Mouse (Mus musculus) liver, embryonic 14.5 days (tissue): ENCODE measurements at regions not wholly inside any gene's neighbourhood (a gene's known extent, or its start where the extent isn't known, plus 50 kb on each side); places are given as distances from the start of the nearest gene placed in this dataset. TPM values are rescaled to one million over a fixed set of nuclear protein-coding genes. Genes with fewer than 3 reads are reported as not detected.

Experiments used
- ATAC-seq: fragments of 200-750 bp; cut with Nextera tagmentation; 2 replicates; pipeline ENCODE4 v1.8.0; 2017; ENCODE audit warnings: moderate number of reproducible peaks, mild to moderate bottlenecking, moderate library complexity; ENCODE audit not compliant: insufficient read depth
- DNase-seq, 3 experiments: peaks; one replicate each; pipeline ENCODE4 v3.0.0-alpha.2; 2012 to 2013; ENCODE audit warnings: low read depth in 3 of 3, low spot score in 3 of 3
- H3K27ac ChIP-seq: fragments of 300-500 bp; sonication (generic); 2 replicates; pipeline ENCODE4 v1.5.1; 2014; ENCODE audit warnings: moderate library complexity, mild to moderate bottlenecking, control low read depth, inconsistent platforms
- H3K27me3 ChIP-seq: fragments of 300-500 bp; sonication (generic); 2 replicates; pipeline ENCODE4 v1.6.1; 2014; ENCODE audit warnings: mild to moderate bottlenecking, low read length, moderate library complexity; ENCODE audit not compliant: control insufficient read depth, insufficient read depth
- H3K36me3 ChIP-seq: fragments of 300-500 bp; sonication (generic); replicated peaks from 2 replicates; pipeline ENCODE4 v1.6.1; 2014; ENCODE audit warnings: low read depth; ENCODE audit not compliant: control insufficient read depth, insufficient read depth
- H3K4me1 ChIP-seq, 2 experiments: fragments of 200-500 bp in 1 of 2; fragments of 300-500 bp in 1 of 2; sonication (generic) in 1 of 2; replicated peaks; 2 replicates each; pipeline ENCODE4 v1.6.1; 2012 to 2014; ENCODE audit warnings: antibody characterized with exemption in 1 of 2, inconsistent platforms in 1 of 2, low read length in 1 of 2; ENCODE audit not compliant: control insufficient read depth in 2 of 2, insufficient read depth in 2 of 2
- H3K4me2 ChIP-seq: fragments of 300-500 bp; sonication (generic); 2 replicates; pipeline ENCODE4 v1.6.1; 2014; ENCODE audit warnings: low read depth, mild to moderate bottlenecking, control low read depth, moderate library complexity
- H3K4me3 ChIP-seq, 2 experiments: fragments of 200-500 bp in 1 of 2; fragments of 300-500 bp in 1 of 2; sonication (generic) in 1 of 2; 2 replicates each; pipeline ENCODE4 v1.5.1; 2012 to 2014; ENCODE audit warnings: low read depth in 2 of 2, low read length in 2 of 2, mild to moderate bottlenecking in 2 of 2, control low read depth in 1 of 2, inconsistent platforms in 1 of 2, moderate library complexity in 1 of 2; ENCODE audit not compliant: insufficient read depth in 1 of 2
- H3K9ac ChIP-seq: fragments of 300-500 bp; sonication (generic); replicated peaks from 2 replicates; pipeline ENCODE4 v1.6.1; 2014; ENCODE audit warnings: mild to moderate bottlenecking, control low read depth, moderate library complexity
- H3K9me3 ChIP-seq: fragments of 300-500 bp; sonication (generic); 2 replicates; pipeline ENCODE4 v1.6.1; 2016; ENCODE audit warnings: low read length, mixed read lengths; ENCODE audit not compliant: control insufficient read depth
- CTCF ChIP-seq: IDR thresholded peaks from 2 replicates; pipeline ENCODE4 v1.5.1; 2016; ENCODE audit warnings: antibody characterized with exemption, low read depth, control low read depth
- EP300 ChIP-seq: IDR thresholded peaks from 2 replicates; pipeline ENCODE4 v1.6.1; 2016; ENCODE audit warnings: antibody characterized with exemption, low read depth
- WGBS: fragments of 180-500 bp; shearing (Covaris S2); extraction: QIAGEN DNeasy Blood & Tissue Kit; methylation state at CpG from one replicate; pipeline ENCODE4 v1.1.7; 2014; ENCODE audit not compliant: insufficient replicate concordance; 5-methylcytosine and 5-hydroxymethylcytosine counted together
- microRNA-seq: library from miRNA; unstranded; fragments of <30 nt; microRNA quantifications from one replicate; pipeline ENCODE4, GENCODE M21; 2016

DNA sequence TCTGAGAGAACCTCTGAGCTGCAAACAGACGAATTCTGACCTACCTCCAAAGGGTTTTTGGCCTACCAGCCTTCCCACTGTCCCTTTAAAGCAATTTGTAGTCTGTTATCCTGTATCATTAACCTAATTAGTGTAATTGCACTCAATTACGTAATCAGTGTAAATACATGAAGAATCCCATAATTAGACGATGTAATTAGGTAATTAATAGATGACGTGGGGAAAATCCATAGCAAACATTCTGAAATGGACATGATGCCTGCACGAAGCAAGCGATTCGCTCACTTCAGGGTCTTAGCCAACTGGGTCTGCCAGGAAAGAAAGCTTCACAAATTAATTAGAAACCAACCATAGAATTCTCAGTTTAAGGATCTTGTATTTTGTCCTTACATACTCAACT is 55.4 kb upstream of the Pbx1 start:
- 60% methylated on average over 7 of the region's 7 CpGs for WGBS
- ATAC-seq: no peak
- no peak overlapping the region for H3K4me3 ChIP-seq

DNA sequence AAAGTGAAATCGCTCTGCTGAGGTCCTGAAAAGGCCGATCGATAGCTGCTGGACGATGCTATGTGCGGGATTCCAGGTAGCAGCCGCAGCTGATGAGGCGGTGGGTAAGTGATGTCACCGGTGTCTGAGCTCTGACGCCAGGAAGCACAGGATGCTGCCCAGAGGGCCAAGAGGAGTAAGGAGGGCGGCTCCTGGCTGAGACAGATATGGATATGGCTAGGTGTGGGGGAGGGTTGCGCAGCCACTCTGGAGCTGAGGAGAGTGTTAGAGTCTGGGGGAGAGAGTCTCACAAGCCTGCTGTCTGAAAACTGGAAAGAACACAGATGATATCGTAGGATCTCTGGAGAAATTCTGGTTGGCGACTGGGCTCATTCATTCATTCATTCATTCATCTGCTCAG is 51.6 kb upstream of the Pbx1 start:
- Histone ChIP-seq H3K27ac (no peak overlapping the region), H3K9ac (no peak overlapping the region), H3K27me3 (no peaks in the 10 kb centered on the region), H3K9me3 (no peaks in the 10 kb centered on the region), H3K36me3 (no peaks in the 10 kb centered on the region), H3K4me1 (no peaks in the 10 kb centered on the region), H3K4me2 (no peak overlapping the region), H3K4me3 (no peak overlapping the region)
- 66% methylated on average over 13 of the region's 13 CpGs for WGBS
- ATAC-seq (no peak), DNase-seq (no peak)
- TF ChIP-seq CTCF: no peak
- TF ChIP-seq EP300: no peak

More for the DNA sequence above, 55.4 kb upstream of the Pbx1 start:
- no peak overlapping the region for H3K9ac ChIP-seq
- TF ChIP-seq EP300: no peak
- no peak for TF ChIP-seq CTCF
- no peaks in the 10 kb centered on the region for H3K27me3 ChIP-seq
- H3K27ac ChIP-seq: no peak overlapping the region
- H3K36me3 ChIP-seq: no peaks in the 10 kb centered on the region
- H3K4me2 ChIP-seq: no peak overlapping the region
- H3K9me3 ChIP-seq: no peaks in the 10 kb centered on the region
- H3K4me1 ChIP-seq: no peaks in the 10 kb centered on the region
- no peak for DNase-seq

Small RNA genes in the stretch of these regions (microRNA-seq; reads per million reads assigned to microRNA genes)
- gene Mir6348 (not detected), gene Mir6354 (not detected)
